Mouse (Mus musculus) neural tube, embryonic 12.5 days (tissue): Measurements from ENCODE around the gene Ccnk. TPM values are rescaled to one million over a fixed set of nuclear protein-coding genes. Genes with fewer than 3 reads are reported as not detected.

Experiments
- ATAC-seq: fragments of 200-750 bp; cut with Nextera tagmentation; 2 replicates; pipeline ENCODE4 v1.8.0; 2017; ENCODE audit warnings: low read depth, mild to moderate bottlenecking, moderate TSS enrichment, moderate library complexity; ENCODE audit not compliant: low FRiP score
- H3K27ac ChIP-seq: fragments of 300-500 bp; sonication (generic); 2 replicates; pipeline ENCODE4 v1.5.1; 2016
- H3K27me3 ChIP-seq: fragments of 300-500 bp; sonication (generic); replicated peaks from 2 replicates; pipeline ENCODE4 v1.6.1; 2016; ENCODE audit warnings: mild to moderate bottlenecking
- H3K36me3 ChIP-seq: fragments of 300-500 bp; sonication (generic); 2 replicates; pipeline ENCODE4 v1.6.1; 2016; ENCODE audit warnings: mild to moderate bottlenecking
- H3K4me1 ChIP-seq: fragments of 300-500 bp; sonication (generic); 2 replicates; pipeline ENCODE4 v1.6.1; 2016
- H3K4me2 ChIP-seq: fragments of 300-500 bp; sonication (generic); replicated peaks from 2 replicates; pipeline ENCODE4 v1.6.1; 2016; ENCODE audit warnings: mild to moderate bottlenecking
- H3K4me3 ChIP-seq: fragments of 300-500 bp; sonication (generic); 2 replicates; pipeline ENCODE4 v1.5.1; 2016
- H3K9ac ChIP-seq: fragments of 300-500 bp; sonication (generic); 2 replicates; pipeline ENCODE4 v1.6.1; 2016; ENCODE audit warnings: mild to moderate bottlenecking
- H3K9me3 ChIP-seq: fragments of 300-500 bp; sonication (generic); 2 replicates; pipeline ENCODE4 v1.6.1; 2016; ENCODE audit warnings: mild to moderate bottlenecking
- WGBS: fragments of 180-500 bp; shearing (Covaris S2); methylation state at CpG from one replicate; pipeline ENCODE4 v1.1.7; 2016; 5-methylcytosine and 5-hydroxymethylcytosine counted together
- polyA plus RNA-seq: library from polyadenylated mRNA; unstranded; fragments of >200 nt; fragmentation: Nextera tagmentation; extraction: Ambion mirVana; gene quantifications from 2 replicates; pipeline ENCODE4 v1.2.1, GENCODE M21; 2016

Gene Ccnk
- polyA plus RNA-seq: 3.2 and 3.8 TPM in 2 replicates

DNA sequence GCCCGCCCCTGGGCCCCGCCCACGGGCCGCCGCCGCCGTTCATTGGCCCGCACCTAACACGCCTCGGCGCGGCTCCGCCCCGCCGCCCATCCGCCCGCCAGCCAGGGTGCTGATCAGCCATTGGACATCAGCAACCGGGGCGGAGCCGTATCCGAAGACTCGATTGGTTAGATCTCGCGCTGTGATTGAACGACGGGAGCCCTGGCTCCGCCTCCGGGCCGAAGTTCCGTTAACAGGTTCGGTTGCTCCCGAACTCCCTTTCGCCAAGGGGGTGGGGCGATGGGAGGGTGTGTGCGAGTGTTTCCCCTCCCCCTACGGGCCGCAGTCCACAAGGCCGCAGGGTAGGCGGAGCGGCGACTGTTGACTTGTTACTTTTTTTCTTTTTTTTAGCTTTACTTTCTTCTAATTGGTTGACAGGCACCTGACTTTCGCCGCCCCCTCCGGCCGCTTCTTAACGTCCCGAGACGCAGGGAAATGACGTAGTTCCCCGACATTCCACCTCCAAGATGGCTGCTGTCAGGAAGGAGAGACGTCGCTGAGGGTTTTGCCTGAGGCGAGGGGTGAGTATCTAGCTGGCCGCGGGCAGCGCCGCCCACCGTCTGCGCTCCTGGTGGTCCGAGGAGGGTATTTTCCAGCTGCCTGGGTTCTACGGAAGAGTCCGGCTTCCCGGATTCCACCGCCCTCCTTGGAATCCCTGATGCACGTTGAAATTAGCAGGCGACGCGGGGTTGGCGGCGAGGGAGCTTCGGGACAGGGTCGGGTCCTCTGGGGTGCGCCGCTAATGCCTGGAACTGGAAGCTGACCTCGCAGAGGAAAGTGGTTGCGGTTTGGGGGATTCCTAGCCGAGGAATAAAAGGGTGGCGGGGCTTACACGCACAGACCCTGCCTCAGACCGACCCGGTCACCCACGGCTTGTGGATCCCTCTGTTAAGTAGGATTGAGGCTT lies at the start of gene Ccnk:
Ccnk (plus strand) TSS at position 259 of the 946 bp plus-strand sequence.
- WGBS: under 1% methylated on average over 82 of the region's 82 CpGs
- Histone ChIP-seq H3K36me3 (peaks cover 18% of the 10 kb centered on the region; the same call in 1 of the 2 replicates), H3K4me3 (peak within 1 kb of the TSS; percentile 99), H3K27ac (peak within 1 kb of the TSS; percentile 59), H3K9me3 (no peaks in the 10 kb centered on the region), H3K27me3 (no peaks in the 10 kb centered on the region), H3K9ac (peak within 1 kb of the TSS; percentile 94), H3K4me2 (peak within 1 kb of the TSS; percentile 89), H3K4me1 (peaks cover 30% of the 10 kb centered on the region)
- ATAC-seq: peak; percentile 99

GRCm38 (mm10) chr12:108132450-108133070 lies 46.8 kb upstream of the Ccnk start:
- 88% methylated on average over 8 of the region's 8 CpGs for WGBS
- H3K9me3 ChIP-seq: no peaks in the 10 kb centered on the region
- no peak overlapping the region for H3K9ac ChIP-seq
- H3K4me1 ChIP-seq: no peaks in the 10 kb centered on the region
- no peak overlapping the region for H3K27ac ChIP-seq
- no peak overlapping the region for H3K4me2 ChIP-seq
- peaks cover 16% of the 10 kb centered on the region for H3K36me3 ChIP-seq
- no peak for ATAC-seq
- no peaks in the 10 kb centered on the region for H3K27me3 ChIP-seq
- H3K4me3 ChIP-seq: no peak overlapping the region

GRCm38 (mm10) chr12:108133181-108133580 lies 46.2 kb upstream of the Ccnk start:
- peaks cover 10% of the 10 kb centered on the region for H3K36me3 ChIP-seq
- H3K4me2 ChIP-seq: no peak overlapping the region
- no peak for ATAC-seq
- H3K4me1 ChIP-seq: no peaks in the 10 kb centered on the region
- no peak overlapping the region for H3K27ac ChIP-seq
- 78% methylated on average over 2 of the region's 2 CpGs for WGBS
- no peaks in the 10 kb centered on the region for H3K27me3 ChIP-seq
- H3K9me3 ChIP-seq: no peaks in the 10 kb centered on the region
- no peak overlapping the region for H3K4me3 ChIP-seq
- H3K9ac ChIP-seq: no peak overlapping the region

DNA sequence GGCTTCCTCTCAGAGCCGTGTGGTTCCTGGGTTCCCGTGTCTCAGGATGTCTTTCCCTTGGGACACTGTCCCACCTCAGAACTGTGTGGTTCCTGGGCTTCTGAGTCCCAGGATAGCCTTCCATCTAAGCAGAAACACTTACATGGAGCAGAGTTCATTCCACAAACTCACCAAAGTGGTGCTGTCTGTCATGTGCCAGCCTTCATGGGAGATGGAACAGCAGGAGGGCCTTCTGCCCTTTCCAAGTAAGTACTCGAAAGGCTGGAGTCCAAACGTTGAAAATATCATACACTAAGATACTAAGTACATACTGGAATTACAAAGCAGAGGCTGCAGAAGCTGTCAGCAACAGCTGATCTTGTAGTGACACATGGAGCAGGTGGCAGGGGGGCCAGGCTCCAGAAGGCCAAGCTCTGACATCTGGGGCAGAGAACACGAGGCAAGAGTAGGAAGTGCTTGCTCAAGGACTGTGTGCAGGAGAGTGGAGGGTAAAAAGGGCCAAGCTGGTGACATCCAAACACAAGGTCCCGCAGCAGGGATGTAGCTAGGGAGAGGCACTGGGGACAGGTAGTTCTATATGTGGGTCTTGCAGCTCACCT lies 43.7 kb upstream of the Ccnk start:
- no peak for ATAC-seq
- H3K4me2 ChIP-seq: no peak overlapping the region
- no peak overlapping the region for H3K9ac ChIP-seq
- peaks cover 6% of the 10 kb centered on the region; the same call in 1 of the 2 replicates for H3K36me3 ChIP-seq
- no peak overlapping the region for H3K4me3 ChIP-seq
- H3K9me3 ChIP-seq: no peaks in the 10 kb centered on the region
- H3K4me1 ChIP-seq: no peaks in the 10 kb centered on the region
- H3K27me3 ChIP-seq: no peaks in the 10 kb centered on the region
- H3K27ac ChIP-seq: no peak overlapping the region
- WGBS: 85% methylated on average over 6 of the region's 6 CpGs

DNA sequence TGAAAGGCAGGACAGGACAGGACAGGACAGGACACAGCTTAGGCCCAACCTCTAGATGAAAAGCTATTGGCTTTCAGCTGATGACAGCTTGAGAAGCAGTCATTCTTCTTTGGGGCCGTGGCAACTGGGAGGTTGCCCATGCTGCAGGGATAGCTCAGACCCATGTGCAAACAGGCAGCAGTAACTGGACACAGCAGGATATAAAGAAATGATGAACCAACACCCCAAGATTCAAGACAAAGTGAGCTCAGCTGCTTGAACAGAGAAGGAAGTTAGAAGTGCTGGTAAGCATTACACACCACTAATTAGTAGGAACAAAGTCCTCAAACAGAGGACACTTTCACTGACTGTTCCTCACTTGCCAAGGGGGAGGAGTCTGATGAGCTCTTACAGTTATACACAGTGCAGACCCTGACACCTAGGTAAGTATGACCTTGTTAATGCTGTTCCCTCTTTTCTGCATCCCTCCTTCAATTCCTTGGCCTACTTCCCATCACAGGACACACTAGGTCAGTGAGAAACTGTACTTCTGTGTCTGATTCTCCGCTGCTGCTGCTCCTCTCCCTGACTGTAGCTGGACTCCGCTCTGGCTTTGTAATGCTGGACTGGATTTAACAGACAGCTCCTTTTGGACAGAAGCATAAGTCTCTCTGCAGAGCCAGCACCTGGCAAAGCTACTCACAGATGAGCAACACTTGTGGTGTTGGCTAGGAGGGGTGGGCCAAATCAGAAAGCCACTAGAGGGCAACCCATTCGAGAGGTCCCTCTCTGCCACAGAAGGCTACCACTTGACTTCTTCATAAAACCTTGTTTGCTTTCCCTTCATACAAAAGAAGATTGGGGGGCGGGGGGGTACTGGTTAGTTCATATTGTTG lies 35.5 kb upstream of the Ccnk start:
- Histone ChIP-seq H3K4me2 (no peak overlapping the region), H3K27me3 (no peaks in the 10 kb centered on the region), H3K9me3 (no peaks in the 10 kb centered on the region), H3K9ac (no peak overlapping the region), H3K4me3 (no peak overlapping the region), H3K27ac (no peak overlapping the region), H3K36me3 (peaks cover 25% of the 10 kb centered on the region), H3K4me1 (no peaks in the 10 kb centered on the region)
- WGBS: 85% methylated on average over 5 of the region's 5 CpGs
- no peak for ATAC-seq

DNA sequence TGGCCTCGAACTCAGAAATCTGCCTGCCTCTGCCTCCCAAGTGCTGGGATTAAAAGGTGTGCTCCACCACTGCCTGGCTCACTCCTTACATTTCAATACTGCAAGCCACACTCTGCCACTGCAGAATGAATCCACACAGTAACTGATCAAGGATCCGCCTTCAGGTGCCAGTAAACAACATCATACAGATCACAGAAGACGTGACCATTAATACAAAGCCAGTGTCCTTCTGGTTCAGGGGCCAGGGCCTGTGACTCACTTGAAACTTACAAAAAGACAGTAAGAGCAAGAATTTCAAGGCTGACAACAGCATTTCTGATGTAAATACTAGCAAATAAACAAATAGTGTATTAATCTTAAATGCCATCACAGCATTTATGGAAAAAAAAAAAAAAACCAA lies 34.2 kb upstream of the Ccnk start:
- 91% methylated on average over 3 of the region's 3 CpGs for WGBS
- H3K27ac ChIP-seq: no peak overlapping the region
- H3K9ac ChIP-seq: no peak overlapping the region
- H3K36me3 ChIP-seq: peaks cover 30% of the 10 kb centered on the region
- no peak overlapping the region for H3K4me2 ChIP-seq
- no peaks in the 10 kb centered on the region for H3K9me3 ChIP-seq
- H3K4me1 ChIP-seq: no peaks in the 10 kb centered on the region
- no peak overlapping the region for H3K4me3 ChIP-seq
- no peaks in the 10 kb centered on the region for H3K27me3 ChIP-seq
- ATAC-seq: no peak

- H3K27me3 ChIP-seq: no peaks in the 10 kb centered on the region
- no peak overlapping the region for H3K4me3 ChIP-seq
- H3K27ac ChIP-seq: no peak overlapping the region
- H3K36me3 ChIP-seq: peaks cover 38% of the 10 kb centered on the region; the same call in 1 of the 2 replicates
- WGBS: 82% methylated on average over 3 of the region's 3 CpGs
- ATAC-seq: no peak
- H3K4me2 ChIP-seq: no peak overlapping the region
- no peaks in the 10 kb centered on the region for H3K9me3 ChIP-seq
- H3K9ac ChIP-seq: no peak overlapping the region
- no peaks in the 10 kb centered on the region for H3K4me1 ChIP-seq
These were observed 29.6 kb upstream of the Ccnk start for GRCm38 (mm10) chr12:108149764-108150163.

DNA sequence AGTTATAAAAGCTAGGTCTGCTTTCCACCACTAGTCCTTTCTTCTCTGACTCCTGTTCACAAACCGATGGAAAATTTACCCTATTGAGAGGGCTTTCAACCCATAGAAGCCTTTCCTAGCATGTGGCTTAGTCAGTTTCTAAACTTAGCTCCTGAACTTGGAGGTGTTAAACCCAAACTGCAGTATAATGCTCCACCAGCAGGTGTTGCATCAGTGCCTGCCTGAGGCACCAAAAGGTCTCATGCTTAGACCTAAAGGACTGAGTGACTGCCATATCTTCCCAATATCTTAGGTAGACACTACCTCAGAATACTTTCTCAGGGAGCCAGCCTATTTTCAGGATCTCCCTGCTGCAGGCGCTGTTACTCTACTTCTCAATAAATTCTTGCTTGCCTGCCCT lies 26.6 kb upstream of the Ccnk start:
- no peak overlapping the region for H3K4me3 ChIP-seq
- WGBS: 96% methylated on average over 2 of the region's 2 CpGs
- H3K27ac ChIP-seq: no peak overlapping the region
- H3K4me2 ChIP-seq: no peak overlapping the region
- H3K9ac ChIP-seq: no peak overlapping the region
- no peaks in the 10 kb centered on the region for H3K9me3 ChIP-seq
- H3K4me1 ChIP-seq: no peaks in the 10 kb centered on the region
- H3K27me3 ChIP-seq: no peaks in the 10 kb centered on the region
- peaks cover 39% of the 10 kb centered on the region; the same call in 1 of the 2 replicates for H3K36me3 ChIP-seq
- no peak for ATAC-seq

DNA sequence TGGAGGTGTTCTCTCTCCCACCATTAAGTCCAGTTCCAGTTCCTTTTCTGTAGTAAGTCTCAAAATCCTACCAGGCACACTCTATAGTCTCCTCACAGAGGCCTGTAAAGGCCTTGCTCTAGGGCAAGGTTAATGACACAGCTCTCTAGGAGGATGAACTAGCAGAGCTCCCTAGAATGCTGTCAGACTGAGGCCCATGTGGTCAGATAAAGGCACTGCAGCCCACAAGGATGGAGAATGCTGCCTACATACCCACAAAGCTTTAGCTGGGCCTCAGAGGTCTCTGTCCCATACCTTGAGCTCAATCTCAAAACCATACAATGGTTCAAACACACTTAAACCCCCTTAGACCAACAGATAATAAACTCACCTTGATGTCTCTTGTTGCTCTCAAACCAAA lies 19.5 kb upstream of the Ccnk start:
- Histone ChIP-seq H3K9me3 (no peaks in the 10 kb centered on the region), H3K4me2 (no peak overlapping the region), H3K9ac (no peak overlapping the region), H3K27me3 (no peaks in the 10 kb centered on the region), H3K36me3 (peaks cover 28% of the 10 kb centered on the region), H3K4me1 (no peaks in the 10 kb centered on the region), H3K4me3 (no peak overlapping the region), H3K27ac (no peak overlapping the region)
- ATAC-seq: no peak

GRCm38 (mm10) chr12:108162036-108162435 lies 17.3 kb upstream of the Ccnk start:
- peaks cover 22% of the 10 kb centered on the region for H3K36me3 ChIP-seq
- 87% methylated on average over 1 of the region's 1 CpGs for WGBS

DNA sequence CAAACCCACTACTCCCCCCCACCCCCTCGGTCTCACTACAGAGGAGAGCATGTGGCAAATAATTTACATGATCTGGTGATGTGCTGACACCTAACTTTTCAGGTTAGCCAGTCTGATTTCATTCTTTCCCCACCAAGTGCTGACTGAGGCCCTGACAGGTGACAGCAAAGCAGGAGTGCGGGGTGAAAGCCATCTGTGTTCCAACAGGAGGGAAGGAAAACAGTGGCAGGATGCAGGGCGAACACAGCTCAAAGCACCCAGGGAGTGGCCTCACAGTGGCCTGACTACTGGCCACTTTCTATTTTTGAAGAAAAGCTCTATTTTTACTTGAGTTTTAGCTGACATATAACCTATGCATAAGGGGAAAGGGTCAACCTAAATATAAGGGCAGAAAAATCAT lies 15.7 kb upstream of the Ccnk start:
- no peak overlapping the region for H3K4me2 ChIP-seq
- 89% methylated on average over 3 of the region's 3 CpGs for WGBS
- H3K36me3 ChIP-seq: peaks cover 20% of the 10 kb centered on the region
- H3K27me3 ChIP-seq: no peaks in the 10 kb centered on the region
- H3K4me1 ChIP-seq: no peaks in the 10 kb centered on the region; the same call in 1 of the 2 replicates
- no peak overlapping the region for H3K4me3 ChIP-seq
- H3K27ac ChIP-seq: no peak overlapping the region
- H3K9me3 ChIP-seq: no peaks in the 10 kb centered on the region
- ATAC-seq: no peak
- H3K9ac ChIP-seq: no peak overlapping the region

More at GRCm38 (mm10) chr12:108162036-108162435, 17.3 kb upstream of the Ccnk start:
- Histone ChIP-seq H3K4me1 (no peaks in the 10 kb centered on the region; the same call in 1 of the 2 replicates), H3K27me3 (no peaks in the 10 kb centered on the region), H3K27ac (no peak overlapping the region), H3K9ac (no peak overlapping the region), H3K4me2 (no peak overlapping the region), H3K9me3 (no peaks in the 10 kb centered on the region), H3K4me3 (no peak overlapping the region)
- no peak for ATAC-seq
